Mouse (Mus musculus) C2C12 (cell line): ENCODE results near the gene P4ha1.
"Not testable (repeated sequence)": the region's sequence is repeated elsewhere in the genome, so short reads cannot be mapped to it uniquely, and the experiment has no call there.

ENCODE experiments used
- CTCF ChIP-seq: IDR thresholded peaks from one replicate; pipeline ENCODE4 v1.5.1; 2011; ENCODE audit not compliant: control insufficient read depth, insufficient read depth, insufficient read length
- MYOD1 ChIP-seq: IDR thresholded peaks from one replicate; pipeline ENCODE4 v1.6.1; 2011; ENCODE audit warnings: low read depth; ENCODE audit not compliant: control insufficient read depth, insufficient read length
- MYOG ChIP-seq: IDR thresholded peaks from one replicate; pipeline ENCODE4 v1.6.1; 2011; ENCODE audit not compliant: control insufficient read depth, insufficient read length; ENCODE audit errors: extremely low read depth
- USF1 ChIP-seq: IDR thresholded peaks from one replicate; pipeline ENCODE4 v1.6.1; 2011; ENCODE audit warnings: low read depth, mild to moderate bottlenecking, control low read depth, moderate library complexity

- TF ChIP-seq CTCF, MYOD1, USF1, MYOG: not testable (repeated sequence)
These were observed 72.4 kb downstream of the P4ha1 start, which contains the start of gene Gm10273 for GRCm38 (mm10) chr10:59395461-59395860.
